Mouse (Mus musculus) skeletal muscle tissue, adult 2 months (tissue): ENCODE data around the gene Trmt10a.

Experiments
- DNase-seq: peaks from one replicate; pipeline ENCODE4 v3.0.0-alpha.2; 2012; ENCODE audit warnings: low read depth, low spot score

The Trmt10a gene

DNA sequence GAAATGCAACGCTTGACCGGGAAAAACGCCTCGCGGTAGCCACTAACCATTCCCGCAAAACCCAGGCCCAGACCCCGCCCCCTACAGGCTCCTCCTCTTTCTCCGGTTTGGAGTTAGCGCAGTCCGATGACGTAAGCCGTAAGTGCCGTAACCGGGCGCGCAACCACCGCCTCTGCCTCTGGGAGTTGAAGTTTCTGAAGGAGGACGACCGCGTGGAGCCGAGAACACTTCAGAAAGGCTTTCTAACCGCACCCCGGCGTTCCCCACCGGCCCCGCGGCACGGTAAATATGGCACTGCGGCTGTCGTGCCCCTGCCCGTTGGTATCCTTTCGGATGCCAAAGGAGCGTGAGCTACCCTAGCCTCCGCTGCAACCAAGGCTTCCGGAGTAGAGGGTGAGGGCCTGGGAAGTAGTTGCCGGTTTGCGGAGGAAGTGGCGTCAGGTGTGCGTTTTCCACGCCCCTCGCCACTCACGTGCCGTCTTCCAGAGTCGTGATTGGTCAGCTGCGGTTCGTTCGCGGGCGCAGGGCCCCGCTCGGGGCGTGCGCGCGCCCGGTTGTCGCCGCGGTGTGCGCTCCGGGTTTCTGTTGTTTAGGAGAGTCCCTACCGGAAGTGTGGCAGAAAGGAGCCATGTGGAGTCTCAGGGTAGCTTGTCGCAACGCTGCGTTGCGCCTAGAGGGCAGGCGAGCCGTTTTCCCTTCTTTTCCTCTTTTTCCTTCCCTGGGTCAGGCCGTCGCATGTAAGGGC lies at the start of gene Trmt10a:
Gene Trmt10a, plus strand, starts transcription at position 134 of the 745 bp plus-strand sequence.
- DNase-seq = peak; percentile 99

GRCm38 (mm10) chr3:138095301-138095700 lies 47.9 kb upstream of the Trmt10a start:
- DNase-seq = no peak

GRCm38 (mm10) chr3:138095718-138096117 lies 47.5 kb upstream of the Trmt10a start:
- DNase-seq = no peak

- DNase-seq = no peak
Observed at GRCm38 (mm10) chr3:138096263-138097028, 46.8 kb upstream of the Trmt10a start.

DNA sequence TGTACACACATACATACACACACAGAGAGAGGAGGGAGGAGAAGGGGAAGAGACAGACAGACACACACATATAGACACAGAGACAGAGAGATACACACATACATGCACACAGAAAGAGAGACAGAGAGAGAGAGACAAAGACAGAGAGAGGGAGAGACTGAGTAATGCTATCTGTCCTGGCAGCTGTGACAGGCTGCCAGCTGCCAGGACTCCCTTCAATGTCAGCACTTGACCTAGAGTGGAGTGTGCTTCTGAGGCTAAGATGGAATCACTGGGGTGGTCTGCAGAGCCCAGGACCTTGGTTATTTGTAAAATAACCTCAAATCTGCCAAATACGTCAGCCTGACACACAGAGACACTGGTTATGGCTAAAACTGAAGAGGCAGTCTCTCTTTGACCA lies 45.5 kb upstream of the Trmt10a start:
- peak; percentile 26 for DNase-seq

- DNase-seq = no peak
Observed at GRCm38 (mm10) chr3:138101936-138102335, 41.3 kb upstream of the Trmt10a start.

- no peak for DNase-seq
Observed at GRCm38 (mm10) chr3:138103690-138104089, 39.6 kb upstream of the Trmt10a start.

GRCm38 (mm10) chr3:138105056-138105455 lies 38.2 kb upstream of the Trmt10a start:
- DNase-seq = no peak

DNA sequence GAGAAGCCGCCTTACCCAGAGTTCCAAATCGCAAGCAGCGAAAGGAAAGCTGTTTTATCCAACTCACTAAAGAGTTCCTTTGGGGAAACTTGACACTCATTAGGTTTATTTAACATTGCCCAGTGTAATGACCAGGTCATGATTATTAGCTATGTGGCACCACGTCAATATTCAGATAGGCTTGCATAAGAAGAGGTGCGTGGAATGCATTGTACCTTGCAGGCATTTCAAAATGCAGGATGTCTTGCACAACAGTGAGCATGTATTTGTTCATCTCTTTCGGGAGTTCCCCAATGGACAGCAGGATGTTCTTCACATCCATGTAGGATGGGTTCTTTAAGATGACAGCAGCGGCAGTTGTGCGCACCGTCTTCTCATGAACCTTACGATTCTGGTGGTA lies 36.4 kb upstream of the Trmt10a start:
- DNase-seq = no peak

DNA sequence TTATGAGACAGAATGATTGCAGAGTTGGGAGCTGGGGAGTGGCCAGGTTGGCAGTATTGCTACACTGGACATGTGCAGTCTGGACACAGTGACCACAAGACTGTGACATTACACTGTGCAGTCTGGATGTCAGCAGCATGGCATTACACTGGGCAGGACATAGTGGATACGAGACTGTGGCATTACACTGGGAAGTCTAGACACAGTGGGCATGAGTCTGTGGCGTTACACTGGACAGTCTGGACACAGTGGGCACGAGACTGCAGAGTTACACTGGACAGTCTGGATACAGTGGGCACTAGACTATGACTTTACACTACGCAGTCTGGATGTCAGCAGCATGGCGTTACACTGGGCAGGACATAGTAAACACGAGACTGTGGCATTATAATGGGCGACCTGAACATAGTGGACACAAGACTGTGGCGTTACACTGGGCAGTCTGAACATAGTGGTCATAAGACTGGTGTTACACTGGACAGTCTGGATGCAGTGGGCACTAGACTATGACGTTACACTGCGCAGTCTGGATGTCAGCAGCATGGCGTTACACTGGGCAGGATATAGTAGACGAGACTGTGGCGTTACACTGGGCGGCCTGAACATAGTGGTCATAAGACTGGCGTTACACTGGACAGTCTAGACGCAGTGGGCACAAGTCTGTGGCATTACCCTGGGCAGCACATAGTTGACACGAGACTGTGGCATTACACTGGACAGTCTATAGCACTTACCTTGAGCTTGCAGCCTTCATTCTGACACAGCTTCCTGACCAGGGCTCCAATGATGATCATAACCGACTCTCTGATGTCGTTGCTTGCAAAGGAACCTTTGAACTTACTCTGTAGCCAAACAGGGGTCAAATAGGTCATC lies 32.1 kb upstream of the Trmt10a start:
- DNase-seq = no peak

GRCm38 (mm10) chr3:138114106-138114505 lies 29.1 kb upstream of the Trmt10a start:
- DNase-seq = no peak

- DNase-seq = peak; percentile 34
Observed at GRCm38 (mm10) chr3:138116871-138117270, 26.4 kb upstream of the Trmt10a start.

- no peak for DNase-seq
Observed at GRCm38 (mm10) chr3:138118392-138118791, 24.9 kb upstream of the Trmt10a start.

- DNase-seq = peak; percentile 41
Observed at GRCm38 (mm10) chr3:138118831-138119230, 24.4 kb upstream of the Trmt10a start.

- peak; percentile 57 for DNase-seq
Observed at GRCm38 (mm10) chr3:138119444-138120105, 23.7 kb upstream of the Trmt10a start.

GRCm38 (mm10) chr3:138121461-138121860 lies 21.8 kb upstream of the Trmt10a start:
- DNase-seq = no peak

DNA sequence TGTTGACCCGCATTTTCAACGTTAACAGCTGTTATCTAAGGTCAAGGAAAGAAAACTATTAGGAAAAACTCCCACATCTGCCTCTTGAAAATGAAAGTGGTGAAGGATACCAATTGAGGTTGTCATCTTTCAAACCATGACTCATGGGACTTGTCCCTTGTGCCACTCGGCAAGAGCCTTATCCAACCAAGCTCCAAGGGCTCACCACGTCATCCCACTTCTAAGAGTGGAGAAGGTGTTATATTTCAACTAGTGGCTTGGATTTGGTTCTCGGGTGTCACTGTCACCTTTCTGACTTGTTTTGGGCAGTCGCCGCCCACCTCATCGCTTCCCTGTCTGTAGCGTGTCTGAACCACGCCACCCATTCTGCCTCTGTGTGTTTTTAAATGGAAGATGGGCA lies 19.4 kb upstream of the Trmt10a start:
- DNase-seq = peak; percentile 51

- no peak for DNase-seq
Observed at GRCm38 (mm10) chr3:138129110-138129509, 14.1 kb upstream of the Trmt10a start.

GRCm38 (mm10) chr3:138130692-138131091 lies 12.6 kb upstream of the Trmt10a start:
- no peak for DNase-seq

- DNase-seq = no peak
Observed at GRCm38 (mm10) chr3:138131168-138131567, 12.1 kb upstream of the Trmt10a start.

DNA sequence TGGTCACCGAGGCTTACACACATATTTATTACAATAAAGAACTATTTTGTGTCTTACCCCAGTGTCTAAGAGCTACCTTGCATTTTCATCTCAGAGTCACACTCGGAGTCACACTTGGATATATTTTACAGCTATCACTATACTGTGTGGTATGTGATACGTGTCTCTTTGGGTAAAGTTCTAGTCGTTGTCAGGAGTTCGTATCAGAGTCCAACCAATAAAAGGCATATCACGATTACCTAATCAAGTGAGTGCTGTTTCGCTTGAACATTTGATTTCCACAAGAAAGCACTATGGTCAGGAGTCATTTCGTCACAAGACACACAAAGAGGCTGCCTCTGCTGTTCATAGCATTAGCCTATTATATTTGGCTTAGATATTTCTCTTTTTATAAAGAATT lies 9.8 kb upstream of the Trmt10a start:
- no peak for DNase-seq
